9 mouse cellular contexts compared by ENCODE assay signal in genomic region chr11:78488168-78488567, GRCm38 (mm10). TPM values are rescaled to one million over a fixed set of nuclear protein-coding genes. Genes with fewer than 3 reads are reported as not detected.
DNase-seq lines count a peak whose midpoint lies in the region; ATAC-seq and TF ChIP-seq lines count a peak whose summit lies in the region.
"Had no signal": no experiment of that assay in that cellular context is flagged by ENCODE, and none has a peak within 500 bp of the region (broad histone marks: within the 10 kb centered on the region; RNA-seq: fewer than 3 reads in every experiment).

No protein-coding gene starts in this region.

- no peak overlapping the region for H3K9ac ChIP-seq in hindbrain, embryonic 11.5 days (ENCODE audit: low read depth, low read length)
- no peak overlapping the region for H3K9ac ChIP-seq in hindbrain, embryonic 12.5 days

- no peak overlapping the region for H3K4me2 ChIP-seq in hindbrain, embryonic 11.5 days (replicated peaks; ENCODE audit: low read depth, low read length)
- no peak overlapping the region for H3K4me2 ChIP-seq in hindbrain, embryonic 12.5 days (replicated peaks)

- H3K9me3 ChIP-seq in hindbrain, embryonic 11.5 days (ENCODE audit: control insufficient read depth, low read length), result no peaks in the 10 kb centered on the region
- H3K9me3 ChIP-seq in hindbrain, embryonic 12.5 days (replicated peaks), result no peaks in the 10 kb centered on the region

- 0 out of 2 replicates have a peak, but pooled peaks cover 7% of the 10 kb centered on the region for H3K4me1 ChIP-seq in hindbrain, embryonic 11.5 days (replicated peaks; ENCODE audit: control insufficient read depth, insufficient read depth, low read length)
- peaks cover 9% of the 10 kb centered on the region for H3K4me1 ChIP-seq in hindbrain, embryonic 12.5 days
- H3K4me1 ChIP-seq in cortical plate, adult 2 months (ENCODE audit: control insufficient read depth, insufficient read depth, low read length), result peaks cover 2% of the 10 kb centered on the region; the same call in 1 of the 2 replicates

- TF ChIP-seq POLR2A in cortical plate, adult 2 months (IDR thresholded peaks at IDR 0.05; ENCODE audit: extremely low read depth, insufficient read depth, low read length), result no peak

- 7% methylated on average over 8 of the region's 8 CpGs for WGBS in hindbrain, embryonic 11.5 days
- WGBS in hindbrain, embryonic 12.5 days, result 5% methylated on average over 8 of the region's 8 CpGs

- DNase-seq in hindbrain, embryonic 11.5 days (ENCODE audit: low spot score), result peak; percentile 85
- peak; percentile 81 for DNase-seq in WW6 (ENCODE audit: low read depth, low spot score)
- DNase-seq in heart, postnatal 36 days, result peak; percentile 75 to 77
- DNase-seq in left cerebral cortex, postnatal 36 days (ENCODE audit: low spot score in 2 of 2), result peak; percentile 54 to 73
- peak; percentile 34 to 59 for DNase-seq in natural killer cell, adult 2 months (ENCODE audit: low spot score in 2 of 2)
- peak; percentile 19 to 56 for DNase-seq in thymus, postnatal 10 days (ENCODE audit: low spot score in 2 of 2)

- TF ChIP-seq CTCF in cortical plate, adult 2 months (IDR thresholded peaks at IDR 0.05; ENCODE audit: extremely low read depth, insufficient read depth, low read length), result peak; percentile 81

- no peak overlapping the region for H3K4me3 ChIP-seq in hindbrain, embryonic 11.5 days (ENCODE audit: low read depth, low read length)
- no peak overlapping the region for H3K4me3 ChIP-seq in hindbrain, embryonic 12.5 days
- H3K4me3 ChIP-seq in cortical plate, adult 2 months (ENCODE audit: insufficient read depth, low read length), result no peak overlapping the region

- no peak for ATAC-seq in hindbrain, embryonic 11.5 days (ENCODE audit: low FRiP score)
- no peak for ATAC-seq in hindbrain, embryonic 12.5 days (ENCODE audit: low FRiP score)

- H3K27ac ChIP-seq in hindbrain, embryonic 11.5 days (ENCODE audit: low read depth, low read length), result no peak overlapping the region
- H3K27ac ChIP-seq in hindbrain, embryonic 12.5 days, result no peak overlapping the region
- no peak overlapping the region for H3K27ac ChIP-seq in cortical plate, adult 2 months (ENCODE audit: insufficient read depth, low read length)
- H3K27ac ChIP-seq: macrophage had no signal

- peaks cover 48% of the 10 kb centered on the region for H3K27me3 ChIP-seq in hindbrain, embryonic 11.5 days (ENCODE audit: control insufficient read depth, insufficient read depth, low read length)
- H3K27me3 ChIP-seq in hindbrain, embryonic 12.5 days, result peaks cover 61% of the 10 kb centered on the region

- intact Hi-C loops in heart, postnatal 36 days (cut with DNase I), result loop anchor here (1.0 kb wide), 1 partner anchor 21 kb away; no protein-coding TSS in a partner anchor
- intact Hi-C loops in left cerebral cortex, postnatal 36 days (cut with DNase I), result no loop called here

- H3K36me3 ChIP-seq in hindbrain, embryonic 11.5 days (ENCODE audit: control insufficient read depth, insufficient read depth, low read length), result no peaks in the 10 kb centered on the region
- peaks cover 18% of the 10 kb centered on the region for H3K36me3 ChIP-seq in hindbrain, embryonic 12.5 days

RNA-seq across cellular contexts. Expression of gene Sarm1, which starts 9.4 kb away (rescaled TPM):
- polyA plus RNA-seq in hindbrain, embryonic 11.5 days (2014; fragmentation: Nextera tagmentation; extraction: Ambion mirVana), result 16.3 and 17.5 TPM in 2 replicates
- polyA plus RNA-seq in hindbrain, embryonic 12.5 days (2016; fragmentation: Nextera tagmentation; extraction: Ambion mirVana), result 33.7 and 35.7 TPM in 2 replicates
- polyA plus RNA-seq in cortical plate, adult 2 months (2012; rRNA removed), result 26.2 and 27.0 TPM in 2 replicates
- total RNA-seq in heart, postnatal 36 days (2021), result under 1 TPM; 0.46 to 0.50 TPM
- 10 to 100 TPM; 33.7 to 34.1 TPM for total RNA-seq in left cerebral cortex, postnatal 36 days (2021)

RNA-seq across cellular contexts. Expression of gene Vtn, which starts 10.7 kb away (rescaled TPM):
- polyA plus RNA-seq in hindbrain, embryonic 11.5 days (2014; fragmentation: Nextera tagmentation; extraction: Ambion mirVana), result 95.4 and 129 TPM in 2 replicates
- 118 and 156 TPM in 2 replicates for polyA plus RNA-seq in hindbrain, embryonic 12.5 days (2016; fragmentation: Nextera tagmentation; extraction: Ambion mirVana)
- polyA plus RNA-seq in cortical plate, adult 2 months (2012; rRNA removed), result 159 and 182 TPM in 2 replicates
- total RNA-seq in heart, postnatal 36 days (2021), result 10 to 100 TPM; 20.9 to 22.9 TPM
- 10 to 100 TPM; 65.9 to 80.3 TPM for total RNA-seq in left cerebral cortex, postnatal 36 days (2021)
- polyA plus RNA-seq: macrophage had no signal

RNA-seq across cellular contexts. Expression of gene Sebox, which starts 15.1 kb away (rescaled TPM):
- polyA plus RNA-seq in hindbrain, embryonic 11.5 days (2014; fragmentation: Nextera tagmentation; extraction: Ambion mirVana), result not detected in 2 replicates
- polyA plus RNA-seq in hindbrain, embryonic 12.5 days (2016; fragmentation: Nextera tagmentation; extraction: Ambion mirVana), result not detected in 2 replicates
- polyA plus RNA-seq in cortical plate, adult 2 months (2012; rRNA removed), result 3.3 and 4.3 TPM in 2 replicates
- not detected for total RNA-seq in heart, postnatal 36 days (2021)
- 1 to 10 TPM in 1 of 2 experiments, under 1 TPM in 1; 0.50 to 2.1 TPM for total RNA-seq in left cerebral cortex, postnatal 36 days (2021)
- polyA plus RNA-seq: macrophage had no signal

RNA-seq across cellular contexts. Expression of gene Slc46a1, which starts 22.7 kb away (rescaled TPM):
- polyA plus RNA-seq in hindbrain, embryonic 11.5 days (2014; fragmentation: Nextera tagmentation; extraction: Ambion mirVana), result 14.5 and 15.9 TPM in 2 replicates
- 17.5 and 17.9 TPM in 2 replicates for polyA plus RNA-seq in hindbrain, embryonic 12.5 days (2016; fragmentation: Nextera tagmentation; extraction: Ambion mirVana)
- polyA plus RNA-seq in cortical plate, adult 2 months (2012; rRNA removed), result 13.6 and 14.7 TPM in 2 replicates
- total RNA-seq in heart, postnatal 36 days (2021), result 1 to 10 TPM; 1.6 to 1.8 TPM
- 10 to 100 TPM in 1 of 2 experiments, 1 to 10 TPM in 1; 9.4 to 11.7 TPM for total RNA-seq in left cerebral cortex, postnatal 36 days (2021)

RNA-seq across cellular contexts. Expression of gene Tmem199, which starts 23.8 kb away (rescaled TPM):
- 91.3 and 95.8 TPM in 2 replicates for polyA plus RNA-seq in hindbrain, embryonic 11.5 days (2014; fragmentation: Nextera tagmentation; extraction: Ambion mirVana)
- 75.2 and 81.1 TPM in 2 replicates for polyA plus RNA-seq in hindbrain, embryonic 12.5 days (2016; fragmentation: Nextera tagmentation; extraction: Ambion mirVana)
- polyA plus RNA-seq in cortical plate, adult 2 months (2012; rRNA removed), result 57.8 and 62.4 TPM in 2 replicates
- total RNA-seq in heart, postnatal 36 days (2021), result 10 to 100 TPM in 1 of 2 experiments, 1 to 10 TPM in 1; 9.4 to 10.3 TPM
- total RNA-seq in left cerebral cortex, postnatal 36 days (2021), result 10 to 100 TPM; 38.0 to 44.6 TPM
